Mouse (Mus musculus): Measurements from ENCODE around the gene Nup155.
"Not testable (repeated sequence)": the region's sequence is repeated elsewhere in the genome, so short reads cannot be mapped to it uniquely, and the experiment has no call there.

The Nup155 gene

GRCm38 (mm10) chr15:8108966-8109743, at the start of gene Nup155:
Gene Nup155, plus strand, starts transcription at chr15:8109273.
- peak; percentile 92 to 95 for DNase-seq

GRCm38 (mm10) chr15:8065221-8065620, 43.9 kb upstream of the Nup155 start:
- DNase-seq = no peak

GRCm38 (mm10) chr15:8073159-8073558, 35.9 kb upstream of the Nup155 start:
- DNase-seq = not testable (repeated sequence)

- no peak for DNase-seq
Observed at GRCm38 (mm10) chr15:8082139-8082538, 26.9 kb upstream of the Nup155 start.

GRCm38 (mm10) chr15:8087293-8087692, 21.8 kb upstream of the Nup155 start:
- no peak for DNase-seq

GRCm38 (mm10) chr15:8088715-8089114, 20.4 kb upstream of the Nup155 start:
- DNase-seq = no peak

GRCm38 (mm10) chr15:8090685-8091084, 18.4 kb upstream of the Nup155 start:
- no peak for DNase-seq

GRCm38 (mm10) chr15:8092668-8093067, 16.4 kb upstream of the Nup155 start:
- not testable (repeated sequence) for DNase-seq

GRCm38 (mm10) chr15:8097853-8098252, 11.2 kb upstream of the Nup155 start:
- DNase-seq = peak; percentile 28 to 66

GRCm38 (mm10) chr15:8098774-8099749, 10.0 kb upstream of the Nup155 start, which contains the start of gene Wdr70:
Gene Wdr70, minus strand, starts transcription at chr15:8099209.
- peak; percentile 99 to 100 for DNase-seq

- not testable (repeated sequence) for DNase-seq
Observed at GRCm38 (mm10) chr15:8101975-8102542, 7.0 kb upstream of the Nup155 start.

GRCm38 (mm10) chr15:8108360-8108965, 610 bp upstream of the Nup155 start:
- no peak for DNase-seq

GRCm38 (mm10) chr15:8109782-8110181, 709 bp downstream of the Nup155 start:
- no peak for DNase-seq

- DNase-seq = no peak
Observed at GRCm38 (mm10) chr15:8129281-8129680, 20.2 kb downstream of the Nup155 start.

GRCm38 (mm10) chr15:8131268-8131667, 22.2 kb downstream of the Nup155 start:
- DNase-seq = no peak

- no peak for DNase-seq
Observed at GRCm38 (mm10) chr15:8131761-8132160, 22.7 kb downstream of the Nup155 start.

- no peak for DNase-seq
Observed at GRCm38 (mm10) chr15:8135606-8136005, 26.5 kb downstream of the Nup155 start.

- DNase-seq = no peak
Observed at GRCm38 (mm10) chr15:8161841-8162240, 52.8 kb downstream of the Nup155 start.

- peak; percentile 94 to 99 for DNase-seq
Observed at GRCm38 (mm10) chr15:8168591-8169265, 59.7 kb downstream of the Nup155 start, which contains the start of gene Cplane1. Gene Cplane1, plus strand, starts transcription at chr15:8169106.

GRCm38 (mm10) chr15:8169266-8169746, 60.2 kb downstream of the Nup155 start:
- no peak for DNase-seq

- DNase-seq = no peak
Observed at GRCm38 (mm10) chr15:8189563-8189962, 80.5 kb downstream of the Nup155 start.

- no peak for DNase-seq
Observed at GRCm38 (mm10) chr15:8190435-8190834, 81.4 kb downstream of the Nup155 start.

Measured in cerebellum, postnatal 25 days (tissue).